In genomic region chr6:108306910-108307584, GRCm38 (mm10) we compare ENCODE assay signal across 9 mouse cellular contexts.
DNase-seq lines count a peak whose midpoint lies in the region; ATAC-seq and TF ChIP-seq lines count a peak whose summit lies in the region.
"Had no signal": no experiment of that assay in that cellular context is flagged by ENCODE, and none has a peak within 500 bp of the region (broad histone marks: within the 10 kb centered on the region; RNA-seq: fewer than 3 reads in every experiment).

No protein-coding gene starts in this region.

- intact Hi-C loops in gastrocnemius, postnatal 14 days (cut with DNase I; ENCODE audit: low total_unique reads) = no loop called here

- H3K9ac ChIP-seq in liver, embryonic 12.5 days = no peak overlapping the region
- H3K9ac ChIP-seq in hindbrain, embryonic 13.5 days = no peak overlapping the region

- 44% methylated on average over 9 of the region's 9 CpGs for WGBS in kidney, adult 2 months
- WGBS in liver, embryonic 12.5 days (ENCODE audit: insufficient replicate concordance) = 15% methylated on average over 9 of the region's 9 CpGs
- 51% methylated on average over 9 of the region's 9 CpGs for WGBS in small intestine, adult 2 months
- WGBS in hindbrain, embryonic 13.5 days = 74% methylated on average over 9 of the region's 9 CpGs

- no peaks in the 10 kb centered on the region for H3K9me3 ChIP-seq in liver, embryonic 12.5 days (replicated peaks)
- no peaks in the 10 kb centered on the region for H3K9me3 ChIP-seq in hindbrain, embryonic 13.5 days

- H3K36me3 ChIP-seq in kidney, adult 2 months (ENCODE audit: control insufficient read depth, insufficient read depth, low read length) = no peaks in the 10 kb centered on the region
- H3K36me3 ChIP-seq in liver, embryonic 12.5 days = no peaks in the 10 kb centered on the region
- H3K36me3 ChIP-seq in small intestine, adult 2 months (ENCODE audit: control insufficient read depth, insufficient read depth, low read length) = no peaks in the 10 kb centered on the region
- H3K36me3 ChIP-seq in hindbrain, embryonic 13.5 days = no peaks in the 10 kb centered on the region

- TF ChIP-seq CTCF in kidney, adult 2 months (conservative IDR thresholded peaks at IDR 0.05; ENCODE audit: insufficient read depth, insufficient read length, low read depth, low read length) = no peak
- no peak for TF ChIP-seq CTCF in cortical plate, adult 2 months (IDR thresholded peaks at IDR 0.05; ENCODE audit: extremely low read depth, insufficient read depth, low read length)
- TF ChIP-seq CTCF in small intestine, adult 2 months (IDR thresholded peaks at IDR 0.05; ENCODE audit: extremely low read depth, insufficient read length, insufficient replicate concordance, low read depth, low read length) = no peak

- H3K4me3 ChIP-seq in kidney, adult 2 months (ENCODE audit: insufficient read depth, low read depth, low read length) = no peak overlapping the region
- no peak overlapping the region for H3K4me3 ChIP-seq in cortical plate, adult 2 months (ENCODE audit: insufficient read depth, low read length)
- H3K4me3 ChIP-seq in liver, embryonic 12.5 days = peak overlapping the region; percentile 46
- no peak overlapping the region for H3K4me3 ChIP-seq in small intestine, adult 2 months (ENCODE audit: low read depth, low read length)
- H3K4me3 ChIP-seq in hindbrain, embryonic 13.5 days = no peak overlapping the region

- peaks cover 15% of the 10 kb centered on the region; the same call in 1 of the 2 replicates for H3K4me1 ChIP-seq in kidney, adult 2 months (ENCODE audit: control insufficient read depth, insufficient read depth, low read length)
- H3K4me1 ChIP-seq in cortical plate, adult 2 months (ENCODE audit: control insufficient read depth, insufficient read depth, low read length) = peaks cover 28% of the 10 kb centered on the region
- peaks cover 36% of the 10 kb centered on the region for H3K4me1 ChIP-seq in liver, embryonic 12.5 days
- H3K4me1 ChIP-seq in small intestine, adult 2 months (ENCODE audit: control insufficient read depth, insufficient read depth, insufficient read length, low read length) = no peaks in the 10 kb centered on the region; the same call in 1 of the 2 replicates
- H3K4me1 ChIP-seq in hindbrain, embryonic 13.5 days (replicated peaks) = peaks cover 26% of the 10 kb centered on the region

- H3K27me3 ChIP-seq in kidney, adult 2 months (replicated peaks; ENCODE audit: control insufficient read depth, insufficient read depth, low read length) = no peaks in the 10 kb centered on the region
- no peaks in the 10 kb centered on the region for H3K27me3 ChIP-seq in liver, embryonic 12.5 days (replicated peaks)
- H3K27me3 ChIP-seq in small intestine, adult 2 months (ENCODE audit: control insufficient read depth, insufficient read depth, low read length) = no peaks in the 10 kb centered on the region
- H3K27me3 ChIP-seq in hindbrain, embryonic 13.5 days = no peaks in the 10 kb centered on the region
- H3K27me3 ChIP-seq: Patski had no signal

- ATAC-seq in liver, embryonic 12.5 days = peak; percentile 55; the same call in 1 of the 2 replicates
- no peak for ATAC-seq in hindbrain, embryonic 13.5 days (ENCODE audit: low FRiP score)
- ATAC-seq: Patski had no signal

- H3K27ac ChIP-seq in kidney, adult 2 months (ENCODE audit: insufficient read depth, low read depth, low read length) = 0 out of 2 replicates have a peak overlapping the region, but pooled peaks have one; percentile 1
- H3K27ac ChIP-seq in cortical plate, adult 2 months (ENCODE audit: insufficient read depth, low read length) = peak overlapping the region; percentile 54; the same call in 1 of the 2 replicates
- peak overlapping the region; percentile 57; the same call in 1 of the 2 replicates for H3K27ac ChIP-seq in liver, embryonic 12.5 days
- H3K27ac ChIP-seq in small intestine, adult 2 months (ENCODE audit: insufficient read depth, low read depth, low read length) = peak overlapping the region; percentile 76
- H3K27ac ChIP-seq in hindbrain, embryonic 13.5 days = no peak overlapping the region

- DNase-seq in kidney, adult 2 months = peak; percentile 32
- DNase-seq in kidney, adult 9 months = no peak
- no peak for DNase-seq in embryo, embryonic 10 days (ENCODE audit: low spot score)
- no peak for DNase-seq in gastrocnemius, postnatal 14 days

- peak overlapping the region; percentile 57 for H3K4me2 ChIP-seq in liver, embryonic 12.5 days
- no peak overlapping the region for H3K4me2 ChIP-seq in hindbrain, embryonic 13.5 days

- no peak for TF ChIP-seq POLR2A in kidney, adult 2 months (IDR thresholded peaks at IDR 0.05; ENCODE audit: low read depth, low read length)
- no peak for TF ChIP-seq POLR2A in cortical plate, adult 2 months (IDR thresholded peaks at IDR 0.05; ENCODE audit: extremely low read depth, insufficient read depth, low read length)
- no peak for TF ChIP-seq POLR2A in small intestine, adult 2 months (IDR thresholded peaks at IDR 0.05; ENCODE audit: low read depth, low read length)
